Mouse (Mus musculus) E14TG2a.4 (cell line): ENCODE measurements around the gene Cfap161.

Experiments
- H3K27me3 ChIP-seq: 2 replicates; pipeline ENCODE4 v1.6.1; 2014; ENCODE audit warnings: low read length, control low read depth; ENCODE audit not compliant: insufficient read depth
- H3K36me3 ChIP-seq: 2 replicates; pipeline ENCODE4 v1.6.1; 2014; ENCODE audit warnings: low read length, control low read depth; ENCODE audit not compliant: insufficient read depth
- H3K4me1 ChIP-seq: replicated peaks from 2 replicates; pipeline ENCODE4 v1.6.1; 2014; ENCODE audit warnings: low read depth, low read length, control low read depth
- H3K4me3 ChIP-seq: replicated peaks from 2 replicates; pipeline ENCODE4 v1.5.1; 2014; ENCODE audit warnings: mild to moderate bottlenecking, low read length
- H3K9me3 ChIP-seq: 2 replicates; pipeline ENCODE4 v1.6.1; 2014; ENCODE audit warnings: low read length, control low read depth
- CTCF ChIP-seq: conservative IDR thresholded peaks from 2 replicates; pipeline ENCODE4 v1.5.1; 2014; ENCODE audit warnings: low read length
- NANOG ChIP-seq: IDR thresholded peaks from 2 replicates; pipeline ENCODE4 v1.6.1; 2014; ENCODE audit warnings: borderline replicate concordance, low read length, mixed read lengths
- POU5F1 ChIP-seq: IDR thresholded peaks from 2 replicates; pipeline ENCODE4 v1.6.1; 2014; ENCODE audit warnings: low read length, borderline replicate concordance

The Cfap161 gene

DNA sequence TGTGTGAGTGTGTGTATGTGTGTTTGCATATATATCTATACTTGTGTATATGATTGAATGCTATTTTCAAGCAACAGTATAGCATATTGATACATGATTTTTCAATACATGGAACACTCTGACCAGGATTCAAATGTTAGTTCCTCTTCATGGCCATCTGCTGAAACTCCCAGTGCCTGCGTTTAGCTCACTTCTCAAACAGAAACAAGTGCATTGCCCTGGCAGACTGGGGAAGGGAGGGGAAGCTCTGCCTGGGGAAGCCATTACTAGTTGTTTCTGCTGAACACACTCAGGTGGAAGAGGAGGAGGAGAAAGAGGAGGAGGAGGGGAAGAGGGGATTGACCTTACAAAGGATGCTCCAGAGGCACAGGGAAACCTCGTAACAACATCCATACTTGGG is 52.7 kb downstream of the Cfap161 start:
- peaks cover 32% of the 10 kb centered on the region for H3K27me3 ChIP-seq
- no peaks in the 10 kb centered on the region for H3K36me3 ChIP-seq
- H3K4me3 ChIP-seq, result no peak overlapping the region
- H3K9me3 ChIP-seq, result no peaks in the 10 kb centered on the region
- no peak for TF ChIP-seq NANOG
- TF ChIP-seq POU5F1, result no peak
- TF ChIP-seq CTCF, result no peak
- H3K4me1 ChIP-seq, result peaks cover 31% of the 10 kb centered on the region

DNA sequence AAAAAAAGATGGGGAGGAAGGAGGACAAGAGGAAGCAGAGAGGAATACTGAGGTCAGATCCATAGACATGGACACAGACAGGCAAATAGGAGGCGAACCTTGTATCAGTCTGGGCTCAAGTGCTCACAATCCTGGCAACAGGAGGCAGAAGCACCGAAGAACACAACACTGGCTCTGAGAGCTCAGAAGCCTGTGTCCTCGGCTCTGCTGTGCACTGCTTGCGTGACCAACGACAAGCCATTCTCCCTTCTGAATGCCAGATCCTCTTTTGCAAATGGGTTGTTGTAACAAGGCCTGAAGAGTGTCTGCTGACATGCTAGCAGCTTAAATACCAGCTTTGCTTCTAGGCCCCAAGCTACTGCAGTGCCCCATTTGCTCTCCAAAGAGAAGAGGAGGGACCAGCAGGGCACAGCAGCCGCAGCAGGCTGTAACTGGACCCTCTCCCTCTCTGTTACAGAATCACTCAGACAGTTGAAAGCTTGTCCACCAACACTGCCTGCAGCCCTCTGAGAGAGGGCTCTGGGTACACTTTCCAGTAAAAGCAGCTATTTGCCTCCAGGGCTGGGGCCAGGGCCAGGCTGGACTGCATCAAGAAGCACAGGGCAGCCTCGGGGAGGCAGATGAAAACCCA is 54.9 kb downstream of the Cfap161 start:
- Histone ChIP-seq H3K4me1 (peaks cover 17% of the 10 kb centered on the region), H3K4me3 (no peak overlapping the region), H3K27me3 (peaks cover 19% of the 10 kb centered on the region), H3K9me3 (no peaks in the 10 kb centered on the region), H3K36me3 (no peaks in the 10 kb centered on the region)
- no peak for TF ChIP-seq POU5F1
- TF ChIP-seq NANOG, result no peak
- no peak for TF ChIP-seq CTCF

DNA sequence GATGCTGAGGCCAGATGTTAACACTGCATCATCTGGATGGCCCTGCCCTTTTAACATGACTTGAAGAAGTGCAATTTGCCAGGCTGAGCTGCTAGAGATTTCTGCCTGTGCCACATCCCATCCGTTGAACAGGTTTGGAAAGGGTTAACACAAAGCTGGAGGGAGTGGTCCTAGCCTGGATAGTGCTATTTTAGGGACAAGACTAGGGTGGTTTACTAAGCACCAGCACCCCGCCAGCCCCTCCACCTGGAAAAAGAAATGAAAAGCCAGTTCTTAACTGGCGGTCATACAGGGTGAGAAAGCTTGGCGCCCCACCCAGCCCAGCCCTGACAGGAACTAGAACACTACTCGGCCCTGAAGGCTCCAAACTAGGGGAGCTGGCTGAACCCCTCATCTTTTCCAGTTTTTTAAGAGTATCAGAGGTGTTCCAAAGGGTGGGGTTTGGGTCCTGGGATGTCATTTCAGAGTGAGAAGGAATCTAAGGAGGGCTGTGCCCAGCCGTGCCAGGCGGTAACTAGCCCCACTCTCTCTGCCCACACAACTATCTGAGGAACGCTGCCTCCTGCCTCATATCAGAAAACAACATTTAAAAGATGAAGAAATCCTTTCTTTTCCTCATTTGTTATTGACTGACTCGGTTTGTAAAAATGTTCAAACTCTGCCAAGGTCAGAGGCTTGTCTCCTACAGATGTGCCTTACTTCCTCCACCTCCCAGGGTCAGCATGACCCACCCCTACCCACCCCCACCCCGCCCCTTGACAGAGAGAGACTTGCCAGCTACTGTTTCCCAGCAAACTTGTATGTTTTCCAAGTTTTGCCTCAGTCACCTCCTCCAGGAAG is 55.8 kb downstream of the Cfap161 start:
- H3K4me1 ChIP-seq, result peaks cover 17% of the 10 kb centered on the region
- no peak for TF ChIP-seq NANOG
- TF ChIP-seq CTCF, result no peak
- H3K36me3 ChIP-seq, result no peaks in the 10 kb centered on the region
- peaks cover 11% of the 10 kb centered on the region; the same call in 1 of the 2 replicates for H3K27me3 ChIP-seq
- H3K4me3 ChIP-seq, result no peak overlapping the region
- H3K9me3 ChIP-seq, result no peaks in the 10 kb centered on the region

DNA sequence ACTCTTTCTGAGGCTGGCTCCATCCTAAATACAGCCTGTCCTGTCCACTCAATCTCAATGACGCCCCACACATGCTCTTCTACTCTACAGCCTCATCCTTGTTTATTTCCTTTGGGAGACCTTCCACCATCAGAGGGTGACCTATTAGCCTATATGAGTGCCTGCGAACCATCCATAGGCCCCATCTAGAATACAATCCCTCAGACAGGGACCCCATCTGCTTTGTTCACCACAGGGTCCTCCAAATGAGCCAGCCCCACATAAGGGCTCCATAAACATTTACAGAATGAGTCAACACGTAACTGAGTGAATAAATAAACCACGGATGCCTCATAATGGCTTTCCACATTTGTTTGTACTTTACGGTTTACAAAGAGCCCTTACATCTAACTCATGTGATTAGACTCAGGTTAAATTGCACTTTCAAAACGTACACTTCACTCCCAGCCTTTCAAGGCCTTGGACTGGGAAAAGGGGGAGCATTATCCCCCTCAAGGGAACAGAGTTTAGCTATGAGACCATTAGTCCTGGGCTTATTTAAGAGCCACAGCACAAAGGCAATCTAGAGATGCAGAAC is 56.7 kb downstream of the Cfap161 start:
- peaks cover 11% of the 10 kb centered on the region; the same call in 1 of the 2 replicates for H3K27me3 ChIP-seq
- no peaks in the 10 kb centered on the region for H3K9me3 ChIP-seq
- no peaks in the 10 kb centered on the region for H3K36me3 ChIP-seq
- TF ChIP-seq NANOG (no peak), CTCF (no peak), POU5F1 (no peak)
- peaks cover 17% of the 10 kb centered on the region for H3K4me1 ChIP-seq
- H3K4me3 ChIP-seq, result no peak overlapping the region

DNA sequence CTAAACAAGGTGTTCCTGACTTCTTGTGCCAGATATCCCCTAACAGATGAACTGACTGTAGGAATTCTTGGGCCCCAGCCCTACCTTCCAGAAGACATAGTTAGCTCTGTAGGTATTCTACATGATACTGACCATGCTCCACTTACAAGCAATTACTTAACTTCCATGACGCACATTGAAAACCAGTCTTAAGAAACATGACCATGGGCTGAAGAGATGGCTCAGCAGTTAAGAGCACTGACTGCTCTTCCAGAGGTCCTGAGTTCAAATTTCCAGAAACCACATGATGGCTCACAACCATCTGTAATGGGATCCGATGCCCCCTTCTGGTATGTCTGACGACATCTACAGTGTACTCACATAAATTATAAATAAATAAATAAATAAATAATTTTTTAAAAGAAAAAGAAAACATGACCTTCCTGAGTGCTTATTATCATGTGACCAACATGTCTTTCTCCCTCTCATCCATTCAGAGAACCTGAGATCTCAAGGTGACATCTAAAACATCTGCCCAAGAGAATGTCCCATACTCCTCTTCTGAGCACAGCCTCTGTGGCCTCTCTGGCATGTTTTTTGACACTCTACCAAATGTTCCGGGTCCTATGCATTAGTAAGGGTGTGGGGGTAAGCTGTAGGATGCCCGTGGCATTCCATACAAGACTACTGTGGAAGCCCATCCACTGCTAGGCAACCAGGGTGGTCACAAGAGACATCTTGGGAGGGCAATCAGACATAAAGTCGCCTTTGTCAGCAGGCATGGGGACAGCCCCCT is 58.2 kb downstream of the Cfap161 start:
- Histone ChIP-seq H3K4me3 (no peak overlapping the region), H3K36me3 (no peaks in the 10 kb centered on the region), H3K27me3 (peaks cover 8% of the 10 kb centered on the region; the same call in 1 of the 2 replicates), H3K9me3 (no peaks in the 10 kb centered on the region), H3K4me1 (peaks cover 17% of the 10 kb centered on the region)
- TF ChIP-seq NANOG (no peak), CTCF (no peak), POU5F1 (no peak)

DNA sequence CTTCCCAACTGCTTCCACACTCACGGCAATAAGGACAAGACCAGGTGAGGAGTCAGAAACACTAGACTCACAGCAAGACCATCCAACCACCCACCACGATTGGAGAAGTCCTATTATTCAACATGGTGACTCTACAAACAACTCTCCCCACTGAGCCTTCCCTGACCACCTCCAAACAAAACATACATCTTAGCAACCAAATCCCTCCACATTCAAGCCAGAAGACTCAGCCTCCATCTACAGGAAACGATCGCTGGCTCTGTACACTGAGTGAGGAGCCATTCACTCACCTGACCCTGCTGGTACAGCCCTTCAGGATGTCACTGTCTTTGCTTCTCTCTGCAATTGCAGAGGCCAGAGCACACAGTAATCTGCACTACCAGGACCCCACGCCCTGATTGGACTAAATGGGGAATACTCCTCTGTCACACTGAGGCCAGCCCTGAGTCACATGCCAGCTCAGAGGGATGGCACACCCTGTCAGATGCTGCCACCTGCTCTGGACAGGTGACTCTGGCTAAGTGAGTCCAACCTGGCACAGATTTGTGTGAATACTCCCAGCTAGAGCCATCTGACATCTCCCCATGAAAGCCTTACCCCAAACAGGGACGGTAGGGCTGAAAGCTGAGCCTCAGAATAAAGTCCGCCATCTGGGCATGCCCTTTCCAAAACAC is 59.4 kb downstream of the Cfap161 start:
- Histone ChIP-seq H3K9me3 (no peaks in the 10 kb centered on the region), H3K27me3 (peaks cover 8% of the 10 kb centered on the region; the same call in 1 of the 2 replicates), H3K4me1 (peaks cover 17% of the 10 kb centered on the region), H3K36me3 (no peaks in the 10 kb centered on the region), H3K4me3 (no peak overlapping the region)
- TF ChIP-seq NANOG, result no peak
- no peak for TF ChIP-seq POU5F1
- TF ChIP-seq CTCF, result no peak

DNA sequence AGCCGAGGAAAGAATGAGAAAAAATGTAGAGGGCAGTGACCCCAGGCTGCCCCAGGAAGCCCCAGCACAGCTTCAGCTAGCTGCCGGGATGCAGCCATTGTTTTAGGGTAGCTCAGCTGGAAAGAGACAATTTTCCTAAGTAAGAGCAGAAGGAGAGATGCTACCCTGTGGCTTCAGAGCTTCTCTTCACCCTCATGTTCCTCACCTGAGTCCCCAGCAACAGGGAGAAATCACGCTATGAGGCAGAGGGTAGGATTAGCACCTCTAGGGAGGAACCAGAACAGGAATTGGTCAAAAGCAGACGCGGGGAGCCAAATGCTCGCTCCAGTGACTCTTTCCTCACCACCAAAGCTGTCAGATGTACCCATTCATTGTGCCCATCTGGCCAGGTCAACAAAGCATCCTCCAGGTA is 60.0 kb downstream of the Cfap161 start:
- H3K27me3 ChIP-seq, result peaks cover 8% of the 10 kb centered on the region; the same call in 1 of the 2 replicates
- no peak for TF ChIP-seq NANOG
- TF ChIP-seq CTCF, result no peak
- H3K4me1 ChIP-seq, result peaks cover 14% of the 10 kb centered on the region
- no peaks in the 10 kb centered on the region for H3K36me3 ChIP-seq
- no peak overlapping the region for H3K4me3 ChIP-seq
- no peaks in the 10 kb centered on the region for H3K9me3 ChIP-seq
